Mouse (Mus musculus): Measurements from ENCODE around the gene Fkbp5. TPM values are rescaled to one million over a fixed set of nuclear protein-coding genes. Genes with fewer than 3 reads are reported as not detected.

Fkbp5 gene
- polyA plus RNA-seq, 1 experiment: 10.6 TPM

GRCm38 (mm10) chr17:28447789-28448188 lies 69.5 kb downstream of the Fkbp5 start:
- WGBS: 78% methylated on average over 7 of the region's 7 CpGs
- H3K4me1 ChIP-seq (ENCODE audit: control insufficient read depth, insufficient read depth, insufficient read length, low read length): no peaks in the 10 kb centered on the region
- H3K27me3 ChIP-seq (ENCODE audit: control insufficient read depth, insufficient read depth, low read length): no peaks in the 10 kb centered on the region
- no peak overlapping the region for H3K27ac ChIP-seq (ENCODE audit: insufficient read depth, low read depth, low read length)
- no peaks in the 10 kb centered on the region; the same call in 1 of the 2 replicates for H3K36me3 ChIP-seq (ENCODE audit: control insufficient read depth, insufficient read depth, low read length)
- TF ChIP-seq POLR2A (IDR thresholded peaks at IDR 0.05; ENCODE audit: low read depth, low read length): no peak
- no peak for TF ChIP-seq CTCF (IDR thresholded peaks at IDR 0.05; ENCODE audit: extremely low read depth, insufficient read length, insufficient replicate concordance, low read depth, low read length)
- H3K4me3 ChIP-seq (ENCODE audit: low read depth, low read length): no peak overlapping the region

- TF ChIP-seq CTCF (IDR thresholded peaks at IDR 0.05; ENCODE audit: extremely low read depth, insufficient read length, insufficient replicate concordance, low read depth, low read length): no peak
- no peak for TF ChIP-seq POLR2A (IDR thresholded peaks at IDR 0.05; ENCODE audit: low read depth, low read length)
- Histone ChIP-seq H3K4me3 (ENCODE audit: low read depth, low read length) (no peak overlapping the region), H3K36me3 (ENCODE audit: control insufficient read depth, insufficient read depth, low read length) (no peaks in the 10 kb centered on the region; the same call in 1 of the 2 replicates), H3K27ac (ENCODE audit: insufficient read depth, low read depth, low read length) (no peak overlapping the region), H3K4me1 (ENCODE audit: control insufficient read depth, insufficient read depth, insufficient read length, low read length) (no peaks in the 10 kb centered on the region), H3K27me3 (ENCODE audit: control insufficient read depth, insufficient read depth, low read length) (no peaks in the 10 kb centered on the region)
- 64% methylated on average over 5 of the region's 5 CpGs for WGBS
Observed at GRCm38 (mm10) chr17:28446820-28447168, 70.5 kb downstream of the Fkbp5 start.

DNA sequence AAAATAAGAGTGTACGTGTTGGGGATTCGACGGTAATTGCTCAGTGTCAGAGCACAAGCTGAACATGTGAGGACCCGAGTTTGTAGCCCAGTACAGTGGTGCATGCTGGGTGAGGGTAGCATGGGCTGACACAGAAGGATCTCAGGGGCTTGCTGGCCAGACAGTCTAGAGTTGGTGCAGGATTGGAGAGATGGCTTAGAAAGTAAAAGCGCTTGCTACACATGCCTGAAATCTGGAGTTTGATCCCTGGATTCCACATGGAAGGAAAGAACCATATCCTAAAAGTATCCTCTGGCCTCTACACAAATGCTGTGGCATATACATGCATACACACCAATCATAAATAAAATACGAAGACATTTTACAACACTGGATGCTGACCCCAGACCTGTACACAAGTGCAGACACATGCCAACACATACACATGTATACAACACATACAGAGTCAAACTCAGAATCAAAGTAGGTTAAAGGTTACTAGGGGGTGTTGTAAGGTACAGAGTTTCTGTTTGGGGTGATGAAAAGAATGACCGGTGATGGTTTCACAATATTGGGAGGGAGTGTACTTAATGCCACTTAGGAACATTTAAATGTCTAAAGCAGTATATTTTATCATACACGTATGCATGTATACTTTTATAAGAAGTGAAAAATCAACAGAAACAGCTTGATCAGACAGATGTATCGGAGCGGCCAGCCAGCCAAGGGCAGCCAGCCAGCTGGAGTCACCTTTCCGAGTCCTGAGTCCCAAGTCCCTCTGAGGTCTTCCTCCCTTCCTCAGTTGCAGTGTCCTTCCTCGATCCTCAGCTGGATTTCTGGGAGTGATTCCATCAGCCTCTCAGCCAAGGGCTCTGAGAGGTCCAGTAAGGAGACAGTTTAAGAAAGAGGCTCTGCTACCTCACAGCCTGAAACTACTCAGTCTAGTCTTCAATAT lies 71.2 kb downstream of the Fkbp5 start:
- Histone ChIP-seq H3K4me1 (ENCODE audit: control insufficient read depth, insufficient read depth, insufficient read length, low read length) (no peaks in the 10 kb centered on the region), H3K27me3 (ENCODE audit: control insufficient read depth, insufficient read depth, low read length) (no peaks in the 10 kb centered on the region), H3K27ac (ENCODE audit: insufficient read depth, low read depth, low read length) (no peak overlapping the region), H3K4me3 (ENCODE audit: low read depth, low read length) (no peak overlapping the region), H3K36me3 (ENCODE audit: control insufficient read depth, insufficient read depth, low read length) (no peaks in the 10 kb centered on the region; the same call in 1 of the 2 replicates)
- WGBS: 74% methylated on average over 12 of the region's 12 CpGs
- TF ChIP-seq POLR2A (IDR thresholded peaks at IDR 0.05; ENCODE audit: low read depth, low read length) (no peak), CTCF (IDR thresholded peaks at IDR 0.05; ENCODE audit: extremely low read depth, insufficient read length, insufficient replicate concordance, low read depth, low read length) (no peak)

- no peaks in the 10 kb centered on the region for H3K27me3 ChIP-seq (ENCODE audit: control insufficient read depth, insufficient read depth, low read length)
- peaks cover 8% of the 10 kb centered on the region; the same call in 1 of the 2 replicates for H3K36me3 ChIP-seq (ENCODE audit: control insufficient read depth, insufficient read depth, low read length)
- TF ChIP-seq POLR2A (IDR thresholded peaks at IDR 0.05; ENCODE audit: low read depth, low read length) (no peak), CTCF (IDR thresholded peaks at IDR 0.05; ENCODE audit: extremely low read depth, insufficient read length, insufficient replicate concordance, low read depth, low read length) (no peak)
- H3K4me1 ChIP-seq (ENCODE audit: control insufficient read depth, insufficient read depth, insufficient read length, low read length): no peaks in the 10 kb centered on the region
- WGBS: 71% methylated on average over 6 of the region's 6 CpGs
- no peak overlapping the region for H3K4me3 ChIP-seq (ENCODE audit: low read depth, low read length)
- H3K27ac ChIP-seq (ENCODE audit: insufficient read depth, low read depth, low read length): no peak overlapping the region
Observed at GRCm38 (mm10) chr17:28442661-28443060, 74.7 kb downstream of the Fkbp5 start.

DNA sequence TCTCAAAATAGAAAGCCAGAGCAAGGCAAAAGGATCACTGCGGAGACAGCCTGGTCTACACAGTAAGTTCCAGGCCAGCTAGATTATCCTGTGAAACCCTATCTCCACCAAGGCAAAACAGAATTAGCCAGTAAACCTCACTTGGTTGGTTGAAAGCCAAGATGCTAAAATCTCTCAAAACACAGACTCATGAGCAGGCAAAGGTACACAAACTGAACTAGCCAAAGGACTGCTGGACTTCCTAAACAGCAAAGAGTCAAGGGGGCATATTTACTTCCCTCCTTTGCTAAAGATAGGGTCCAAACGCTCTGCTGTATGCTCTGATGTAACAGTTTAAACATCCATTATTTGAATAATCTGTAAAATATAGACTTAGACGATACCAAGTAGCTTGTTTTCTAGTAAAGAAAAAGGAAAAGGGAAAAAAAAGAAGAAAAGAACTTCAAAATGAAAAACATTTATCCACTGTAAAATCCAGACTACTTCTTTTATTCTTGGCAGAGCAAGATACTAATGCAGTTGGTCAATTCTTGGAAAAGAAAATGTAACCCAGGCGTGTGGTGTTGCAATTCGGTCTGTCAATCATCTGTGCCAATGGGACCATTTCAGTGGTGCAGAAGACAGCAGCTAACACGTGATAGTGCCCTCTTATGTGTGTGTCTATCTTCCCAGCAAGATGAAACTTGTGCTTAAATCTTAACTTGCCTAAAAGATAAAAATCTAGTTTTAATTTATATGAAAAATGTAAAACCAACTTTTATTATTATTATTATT lies 78.8 kb downstream of the Fkbp5 start:
- Histone ChIP-seq H3K27ac (ENCODE audit: insufficient read depth, low read depth, low read length) (no peak overlapping the region), H3K36me3 (ENCODE audit: control insufficient read depth, insufficient read depth, low read length) (peaks cover 12% of the 10 kb centered on the region; the same call in 1 of the 2 replicates), H3K4me1 (ENCODE audit: control insufficient read depth, insufficient read depth, insufficient read length, low read length) (no peaks in the 10 kb centered on the region), H3K4me3 (ENCODE audit: low read depth, low read length) (no peak overlapping the region), H3K27me3 (ENCODE audit: control insufficient read depth, insufficient read depth, low read length) (no peaks in the 10 kb centered on the region)
- 87% methylated on average over 6 of the region's 6 CpGs for WGBS
- TF ChIP-seq POLR2A (IDR thresholded peaks at IDR 0.05; ENCODE audit: low read depth, low read length): no peak
- no peak for TF ChIP-seq CTCF (IDR thresholded peaks at IDR 0.05; ENCODE audit: extremely low read depth, insufficient read length, insufficient replicate concordance, low read depth, low read length)

GRCm38 (mm10) chr17:28437938-28438337 lies 79.4 kb downstream of the Fkbp5 start:
- Histone ChIP-seq H3K27ac (ENCODE audit: insufficient read depth, low read depth, low read length) (no peak overlapping the region), H3K27me3 (ENCODE audit: control insufficient read depth, insufficient read depth, low read length) (no peaks in the 10 kb centered on the region), H3K4me3 (ENCODE audit: low read depth, low read length) (no peak overlapping the region), H3K36me3 (ENCODE audit: control insufficient read depth, insufficient read depth, low read length) (peaks cover 12% of the 10 kb centered on the region; the same call in 1 of the 2 replicates), H3K4me1 (ENCODE audit: control insufficient read depth, insufficient read depth, insufficient read length, low read length) (no peaks in the 10 kb centered on the region)
- 90% methylated on average over 2 of the region's 2 CpGs for WGBS
- TF ChIP-seq CTCF (IDR thresholded peaks at IDR 0.05; ENCODE audit: extremely low read depth, insufficient read length, insufficient replicate concordance, low read depth, low read length): no peak
- TF ChIP-seq POLR2A (IDR thresholded peaks at IDR 0.05; ENCODE audit: low read depth, low read length): no peak

Data from small intestine, adult 2 months (tissue).